Mouse (Mus musculus): ENCODE results near the gene Dok5. TPM values are rescaled to one million over a fixed set of nuclear protein-coding genes. Genes with fewer than 3 reads are reported as not detected.

The Dok5 gene
- total and polyA plus RNA-seq, 3 experiments: not detected

DNA sequence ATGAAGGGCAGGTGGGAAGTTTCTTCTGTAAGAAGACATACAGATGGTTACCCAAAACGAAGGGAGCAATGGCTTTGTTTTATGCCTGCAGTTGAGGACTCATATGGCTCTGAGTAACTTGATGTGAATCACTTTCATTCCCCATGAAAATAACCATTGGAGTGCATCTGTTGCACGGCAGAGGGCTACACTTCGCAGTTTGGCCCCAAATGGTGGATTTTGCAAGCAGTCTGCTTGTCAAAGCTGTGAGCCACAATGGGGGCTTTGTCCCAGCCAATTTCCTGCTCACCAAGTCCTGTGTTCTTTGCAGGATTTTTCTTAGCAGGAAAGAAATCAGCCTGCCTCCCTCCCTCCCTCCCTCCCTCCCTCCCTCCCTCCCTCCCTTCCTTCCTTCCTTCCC, 123.6 kb downstream of the Dok5 start:
- TF ChIP-seq GATA1 (IDR thresholded peaks at IDR 0.05; ENCODE audit: low read depth, low read length) (no peak), BHLHE40 (IDR thresholded peaks at IDR 0.05; ENCODE audit: borderline replicate concordance, low read depth, low read length) (no peak), KAT2A (conservative IDR thresholded peaks at IDR 0.05; ENCODE audit: low read depth, low read length) (no peak), JUND (IDR thresholded peaks at IDR 0.05; ENCODE audit: low read depth, low read length) (no peak), HCFC1 (IDR thresholded peaks at IDR 0.05; ENCODE audit: low read depth, low read length) (no peak), MXI1 (IDR thresholded peaks at IDR 0.05; ENCODE audit: low read depth, low read length) (no peak), USF1 (IDR thresholded peaks at IDR 0.05; ENCODE audit: low read depth, low read length) (no peak), GABPA (IDR thresholded peaks at IDR 0.05; ENCODE audit: low read depth, low read length) (no peak), TBP (IDR thresholded peaks at IDR 0.05; ENCODE audit: low read depth, low read length) (no peak), POLR2A (IDR thresholded peaks at IDR 0.05; ENCODE audit: control insufficient read depth in 1 of 2, insufficient read depth in 1 of 2, low read depth in 1 of 2, low read length in 2 of 2, poor library complexity in 1 of 2) (no peak), RAD21 (IDR thresholded peaks at IDR 0.05; ENCODE audit: low read depth, low read length) (no peak), TAL1 (IDR thresholded peaks at IDR 0.05; ENCODE audit: low read length) (no peak), ZNF384 (IDR thresholded peaks at IDR 0.05; ENCODE audit: low read depth, low read length) (no peak), NRF1 (IDR thresholded peaks at IDR 0.05; ENCODE audit: insufficient read depth, low read depth, low read length, poor library complexity, severe bottlenecking) (no peak), MAFK (IDR thresholded peaks at IDR 0.05; ENCODE audit: borderline replicate concordance, low read depth, low read length) (no peak), EP300 (IDR thresholded peaks at IDR 0.05; ENCODE audit: low read depth in 1 of 2, low read length in 2 of 2) (no peak), MYC (IDR thresholded peaks at IDR 0.05; ENCODE audit: low read depth, low read length) (no peak), ZC3H11A (IDR thresholded peaks at IDR 0.05; ENCODE audit: low read depth, low read length) (no peak), TCF12 (IDR thresholded peaks at IDR 0.05; ENCODE audit: low read depth, low read length) (no peak), UBTF (IDR thresholded peaks at IDR 0.05; ENCODE audit: borderline replicate concordance, insufficient read depth, low read depth, low read length) (no peak)
- H3K36me3 ChIP-seq (ENCODE audit: control insufficient read depth in 1 of 2, insufficient read depth in 2 of 2, low read length in 2 of 2): no peaks in the 10 kb centered on the region
- H3K9me3 ChIP-seq (replicated peaks; ENCODE audit: insufficient read depth, low read length): no peaks in the 10 kb centered on the region
- H3K4me3 ChIP-seq (ENCODE audit: control insufficient read depth in 1 of 2, insufficient read depth in 1 of 2, low read depth in 2 of 2, low read length in 2 of 2): no peak overlapping the region
- H3K4me1 ChIP-seq (ENCODE audit: control insufficient read depth in 1 of 2, insufficient read depth in 2 of 2, low read length in 2 of 2): no peaks in the 10 kb centered on the region
- H3K27ac ChIP-seq (ENCODE audit: control insufficient read depth, low read depth, low read length): no peak overlapping the region
- DNase-seq (ENCODE audit: low read depth, low spot score): no peak
- no peaks in the 10 kb centered on the region for H3K79me2 ChIP-seq (ENCODE audit: control insufficient read depth, insufficient read depth, low read length, poor library complexity)
- H3K27me3 ChIP-seq (ENCODE audit: control insufficient read depth in 1 of 2, insufficient read depth in 2 of 2, low read length in 2 of 2): no peaks in the 10 kb centered on the region
- H3K9ac ChIP-seq (ENCODE audit: control insufficient read depth, low read depth, low read length, poor library complexity, severe bottlenecking): no peak overlapping the region

DNA sequence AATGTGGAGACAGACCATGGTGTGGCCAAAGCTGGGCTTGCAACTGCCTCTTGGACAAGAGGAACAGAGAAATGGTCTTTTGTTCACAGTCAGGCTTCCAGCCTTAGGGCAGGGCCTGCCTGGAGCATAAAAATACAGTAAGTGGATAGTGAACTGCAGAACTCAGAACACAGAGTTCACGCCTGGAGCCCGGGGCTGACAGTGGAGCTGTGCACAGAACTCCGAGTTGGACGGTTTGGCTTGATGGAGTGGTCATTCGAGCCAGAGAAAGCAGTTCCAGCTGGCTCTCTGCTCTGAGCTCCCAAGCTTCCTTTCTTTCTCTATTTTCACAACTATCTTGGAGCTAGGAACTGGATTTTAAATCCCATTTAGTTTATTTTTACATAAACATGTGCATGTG, 124.5 kb downstream of the Dok5 start:
- H3K9me3 ChIP-seq (replicated peaks; ENCODE audit: insufficient read depth, low read length): no peaks in the 10 kb centered on the region
- H3K4me1 ChIP-seq (ENCODE audit: control insufficient read depth in 1 of 2, insufficient read depth in 2 of 2, low read length in 2 of 2): no peaks in the 10 kb centered on the region
- H3K9ac ChIP-seq (ENCODE audit: control insufficient read depth, low read depth, low read length, poor library complexity, severe bottlenecking): no peak overlapping the region
- H3K27ac ChIP-seq (ENCODE audit: control insufficient read depth, low read depth, low read length): no peak overlapping the region
- no peak overlapping the region for H3K4me3 ChIP-seq (ENCODE audit: control insufficient read depth in 1 of 2, insufficient read depth in 1 of 2, low read depth in 2 of 2, low read length in 2 of 2)
- TF ChIP-seq ETS1 (IDR thresholded peaks at IDR 0.05; ENCODE audit: low read depth, low read length): no peak
- TF ChIP-seq SMC3 (IDR thresholded peaks at IDR 0.05; ENCODE audit: low read depth, low read length): no peak
- no peak for TF ChIP-seq RCOR1 (IDR thresholded peaks at IDR 0.05; ENCODE audit: low read depth, low read length)
- no peak for TF ChIP-seq GATA1 (IDR thresholded peaks at IDR 0.05; ENCODE audit: low read depth, low read length)
- TF ChIP-seq USF1 (IDR thresholded peaks at IDR 0.05; ENCODE audit: low read depth, low read length): no peak
- TF ChIP-seq TAL1 (IDR thresholded peaks at IDR 0.05; ENCODE audit: low read length): no peak
- no peak for TF ChIP-seq POLR2A (IDR thresholded peaks at IDR 0.05; ENCODE audit: control insufficient read depth in 1 of 2, insufficient read depth in 1 of 2, low read depth in 1 of 2, low read length in 2 of 2, poor library complexity in 1 of 2)
- no peak for TF ChIP-seq KAT2A (conservative IDR thresholded peaks at IDR 0.05; ENCODE audit: low read depth, low read length)
- no peak for TF ChIP-seq ZKSCAN1 (IDR thresholded peaks at IDR 0.05; ENCODE audit: low read depth, low read length)
- TF ChIP-seq E2F4 (IDR thresholded peaks at IDR 0.05; ENCODE audit: borderline replicate concordance, low read depth, low read length): no peak
- TF ChIP-seq UBTF (IDR thresholded peaks at IDR 0.05; ENCODE audit: borderline replicate concordance, insufficient read depth, low read depth, low read length): no peak
- no peak for TF ChIP-seq CTCF (IDR thresholded peaks at IDR 0.05 in 2 of 3, conservative IDR thresholded peaks at IDR 0.05 in 1 of 3; ENCODE audit: control insufficient read depth in 1 of 3, insufficient read depth in 1 of 3, low read depth in 2 of 3, low read length in 3 of 3, poor library complexity in 1 of 3, severe bottlenecking in 1 of 3)
- no peak for TF ChIP-seq ZNF384 (IDR thresholded peaks at IDR 0.05; ENCODE audit: low read depth, low read length)
- TF ChIP-seq TBP (IDR thresholded peaks at IDR 0.05; ENCODE audit: low read depth, low read length): no peak
- TF ChIP-seq ELF1 (IDR thresholded peaks at IDR 0.05; ENCODE audit: low read depth, low read length): no peak
- TF ChIP-seq ZC3H11A (IDR thresholded peaks at IDR 0.05; ENCODE audit: low read depth, low read length): no peak
- TF ChIP-seq HCFC1 (IDR thresholded peaks at IDR 0.05; ENCODE audit: low read depth, low read length): no peak
- no peak for TF ChIP-seq TCF12 (IDR thresholded peaks at IDR 0.05; ENCODE audit: low read depth, low read length)
- no peak for TF ChIP-seq POLR2AphosphoS2 (IDR thresholded peaks at IDR 0.05; ENCODE audit: low read length)
- no peak for TF ChIP-seq MYC (IDR thresholded peaks at IDR 0.05; ENCODE audit: low read depth, low read length)
- no peaks in the 10 kb centered on the region for H3K36me3 ChIP-seq (ENCODE audit: control insufficient read depth in 1 of 2, insufficient read depth in 2 of 2, low read length in 2 of 2)
- DNase-seq (ENCODE audit: low read depth, low spot score): no peak
- no peaks in the 10 kb centered on the region for H3K27me3 ChIP-seq (ENCODE audit: control insufficient read depth in 1 of 2, insufficient read depth in 2 of 2, low read length in 2 of 2)
- no peaks in the 10 kb centered on the region for H3K79me2 ChIP-seq (ENCODE audit: control insufficient read depth, insufficient read depth, low read length, poor library complexity)
